Mouse (Mus musculus) right cerebral cortex, postnatal 36 days (tissue): ENCODE measurements around the gene Lrr1.
"Not testable (repeated sequence)": the region's sequence is repeated elsewhere in the genome, so short reads cannot be mapped to it uniquely, and the experiment has no call there.

Experiments
- DNase-seq, 2 experiments: peaks; one replicate each; pipeline ENCODE4 v3.0.0; 2022; ENCODE audit warnings: low spot score in 2 of 2, mixed read lengths in 1 of 2

The Lrr1 gene

DNA sequence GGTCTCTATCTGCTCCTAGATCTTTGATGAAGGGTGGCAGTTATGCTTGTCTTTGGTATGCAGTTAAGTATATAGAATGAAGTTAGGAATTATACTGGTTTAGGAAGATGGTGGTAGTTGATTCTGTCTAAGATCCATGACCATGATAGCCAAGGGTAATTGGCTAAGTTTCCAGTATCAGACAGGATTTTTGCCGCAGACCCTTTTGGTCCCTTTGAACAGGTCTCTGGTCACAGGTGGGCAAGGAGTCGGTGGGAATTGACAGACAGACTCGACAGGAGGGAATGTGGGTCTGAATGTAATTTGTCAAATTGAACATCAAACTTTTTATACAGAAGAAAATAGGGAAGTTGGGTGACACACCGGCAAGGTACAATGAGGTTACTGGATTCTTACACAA lies 5.0 kb upstream of the Lrr1 start:
- not testable (repeated sequence) for DNase-seq

DNA sequence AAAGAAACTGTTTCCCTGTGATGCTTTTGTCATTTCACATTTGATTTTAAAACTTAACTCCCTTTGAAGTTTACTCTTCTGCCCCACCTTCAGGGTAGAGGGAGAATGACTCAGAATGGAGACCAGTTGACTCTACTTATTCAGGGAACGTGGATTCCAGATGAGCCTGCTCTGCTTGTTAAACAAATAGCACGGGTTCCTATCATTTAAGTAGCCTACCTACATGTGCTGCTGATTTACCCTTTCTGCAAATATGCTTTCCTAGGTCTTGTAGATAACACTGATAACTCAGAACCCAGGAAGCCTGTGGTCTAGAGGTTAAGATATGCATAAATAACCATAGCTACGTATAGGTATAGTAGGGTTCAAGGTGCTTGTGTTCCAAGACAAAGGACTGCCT lies 3.7 kb upstream of the Lrr1 start:
- no peak for DNase-seq

DNA sequence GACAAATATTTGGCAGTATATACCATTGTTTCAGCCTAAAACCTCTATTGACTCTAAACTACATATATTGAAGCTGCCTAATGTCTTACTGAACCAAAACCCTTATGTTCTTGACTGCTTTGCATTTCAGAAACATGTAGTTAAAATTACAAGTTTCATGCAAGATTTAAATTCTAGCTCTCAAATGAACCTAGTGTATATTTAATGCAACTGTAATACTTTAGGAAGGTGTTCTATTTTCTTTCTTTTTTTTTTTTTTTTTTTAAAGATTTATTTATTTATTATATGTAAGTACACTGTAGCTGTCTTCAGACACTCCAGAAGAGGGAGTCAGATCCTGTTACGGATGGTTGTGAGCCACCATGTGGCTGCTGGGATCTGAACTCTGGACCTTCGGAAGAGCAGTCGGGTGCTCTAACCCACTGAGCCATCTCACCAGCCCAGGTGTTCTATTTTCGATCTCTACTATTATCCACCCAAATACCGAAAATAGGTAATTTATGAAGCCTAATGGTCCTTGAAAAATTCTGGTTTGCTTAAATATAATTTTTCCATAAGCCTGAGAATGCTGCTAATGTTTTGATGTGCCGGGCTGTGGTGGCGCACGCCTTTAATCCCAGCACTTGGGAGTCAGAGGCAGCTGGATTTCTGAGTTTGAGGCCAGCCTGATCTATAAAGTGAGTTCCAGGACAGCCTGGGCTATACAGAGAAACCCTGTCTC lies 1.6 kb upstream of the Lrr1 start:
- DNase-seq, result not testable (repeated sequence)

DNA sequence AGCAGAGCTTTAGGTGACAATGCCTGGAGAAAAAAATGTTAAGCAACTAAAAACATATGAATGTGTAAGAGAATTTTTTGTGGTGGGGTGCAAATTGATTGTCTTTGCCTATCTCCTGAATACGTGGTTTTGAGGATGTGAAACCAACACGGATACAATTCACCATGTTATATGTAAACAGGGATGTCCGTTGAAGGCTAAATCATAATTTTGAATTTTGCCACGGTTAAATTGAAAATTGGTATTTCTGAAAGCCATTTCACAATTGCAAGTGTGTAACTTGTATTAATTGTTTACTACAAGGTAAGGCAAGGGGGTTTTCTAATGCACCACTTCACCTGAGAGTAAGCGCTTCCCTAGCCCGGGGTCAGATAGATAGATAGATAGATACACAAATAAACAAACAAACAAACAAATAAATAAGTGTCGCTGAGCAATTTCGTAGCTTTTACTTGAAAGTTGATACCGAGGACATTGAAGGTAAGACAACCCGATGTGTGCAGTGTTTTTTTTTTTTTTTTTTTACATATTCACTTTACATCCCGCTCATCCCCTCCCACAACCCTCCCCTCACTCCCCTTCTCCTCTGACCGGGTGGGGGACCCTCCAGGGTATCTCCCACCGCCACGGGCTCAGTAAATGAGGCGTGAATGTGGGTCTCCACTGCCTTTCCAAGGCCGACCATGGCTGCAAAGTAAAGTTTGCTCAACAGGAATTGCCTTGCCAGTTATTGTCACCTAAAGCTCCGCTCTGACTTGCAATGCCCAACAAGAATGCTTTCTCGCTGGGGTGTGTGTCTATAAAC lies 756 bp upstream of the Lrr1 start:
- no peak for DNase-seq

DNA sequence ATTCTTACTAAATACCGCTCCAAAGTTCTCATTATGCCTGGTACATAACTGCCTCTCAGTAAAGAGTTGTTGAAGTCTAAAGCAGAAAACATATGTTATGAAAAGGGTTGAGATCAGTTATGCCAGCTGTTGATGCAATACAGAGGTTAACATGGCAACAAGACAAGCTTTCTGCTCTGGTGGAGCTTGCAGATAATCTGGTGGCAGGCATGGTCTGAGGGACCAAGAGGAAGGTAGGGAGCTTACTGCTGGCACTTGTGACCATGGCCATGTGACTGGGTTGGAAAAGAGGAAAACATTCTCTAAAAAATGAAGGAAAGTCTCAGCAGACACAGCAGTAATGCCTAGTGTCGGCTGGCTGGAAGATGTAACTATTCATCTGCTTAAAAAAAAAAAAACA lies 2.7 kb downstream of the Lrr1 start:
- DNase-seq, result no peak

DNA sequence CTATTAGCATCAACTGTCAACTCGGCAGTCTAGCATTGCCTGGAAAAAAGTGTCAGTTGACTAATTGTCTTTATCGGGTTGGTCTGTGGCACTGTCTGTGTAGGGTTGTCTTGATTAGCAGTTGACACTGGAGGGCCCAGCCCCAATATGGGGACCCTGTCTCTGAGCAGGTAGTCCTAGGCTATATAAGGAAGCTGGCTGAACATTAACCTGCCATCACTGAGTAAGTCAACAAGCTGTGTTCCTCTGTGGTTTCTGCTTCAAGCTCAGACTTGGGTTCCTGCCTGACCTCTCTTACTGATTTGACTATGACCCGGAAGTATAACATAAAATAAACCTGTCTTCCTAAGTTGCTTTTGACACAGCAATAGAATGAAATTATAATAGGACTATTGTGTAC lies 7.4 kb downstream of the Lrr1 start:
- no peak for DNase-seq

DNA sequence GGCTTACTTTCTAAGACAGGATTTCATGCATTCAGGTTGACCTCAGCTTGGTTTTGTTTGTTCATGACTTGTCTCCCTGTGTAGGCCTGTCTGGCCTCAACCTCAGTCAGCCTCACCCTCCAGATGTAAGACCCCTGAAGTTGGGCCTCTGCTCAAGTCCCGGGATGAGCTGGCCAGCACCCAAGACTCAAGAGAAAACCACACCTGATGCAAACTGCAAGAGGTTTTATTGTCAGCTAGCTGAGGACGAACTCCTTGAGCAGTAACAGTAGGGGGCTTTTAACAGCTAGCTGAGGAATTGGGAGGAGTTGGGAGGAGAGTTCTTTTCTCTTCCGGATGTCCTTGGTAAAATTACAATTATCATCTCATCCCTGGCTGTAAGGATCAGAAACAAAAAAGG lies 8.9 kb downstream of the Lrr1 start:
- DNase-seq, result no peak

DNA sequence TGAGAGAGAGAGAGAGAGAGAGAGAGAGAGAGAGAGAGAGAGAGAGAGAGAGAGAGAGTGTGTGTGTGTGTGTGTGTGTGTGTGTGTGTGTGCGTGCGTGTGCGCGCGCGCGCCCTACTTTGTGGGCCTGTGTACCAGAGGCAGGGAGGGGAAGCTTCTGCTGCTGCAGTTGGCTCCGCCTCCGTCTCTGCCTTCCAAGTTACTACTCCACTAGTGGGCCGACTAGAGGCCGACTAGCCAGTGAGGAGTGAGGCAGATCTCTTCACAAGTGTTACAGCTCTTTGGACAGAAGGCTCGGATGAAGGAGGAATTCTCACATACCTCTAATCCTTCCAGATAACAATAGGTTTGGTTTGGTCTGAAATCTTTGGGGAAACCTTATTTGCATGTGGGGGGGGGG lies 10.8 kb downstream of the Lrr1 start:
- DNase-seq, result no peak

DNA sequence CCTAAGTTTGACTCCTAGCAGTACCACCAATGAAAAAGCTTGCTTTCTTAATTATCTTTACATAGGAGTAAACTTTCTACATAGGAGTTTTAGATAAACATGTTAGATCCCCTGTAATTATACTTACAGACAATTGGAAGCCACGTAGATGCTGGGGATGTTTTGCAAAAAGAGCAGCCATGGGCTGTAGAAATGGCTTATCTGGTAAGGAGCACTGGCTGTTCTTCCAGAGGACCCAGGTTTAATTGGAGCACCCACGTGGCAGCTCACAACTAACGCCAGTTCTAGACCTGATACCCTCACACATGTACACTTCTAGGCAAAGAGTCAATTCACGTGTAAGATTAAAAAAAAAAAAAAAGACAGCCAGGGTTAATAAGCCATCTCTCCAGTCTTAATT lies 13.2 kb downstream of the Lrr1 start:
- DNase-seq, result no peak

DNA sequence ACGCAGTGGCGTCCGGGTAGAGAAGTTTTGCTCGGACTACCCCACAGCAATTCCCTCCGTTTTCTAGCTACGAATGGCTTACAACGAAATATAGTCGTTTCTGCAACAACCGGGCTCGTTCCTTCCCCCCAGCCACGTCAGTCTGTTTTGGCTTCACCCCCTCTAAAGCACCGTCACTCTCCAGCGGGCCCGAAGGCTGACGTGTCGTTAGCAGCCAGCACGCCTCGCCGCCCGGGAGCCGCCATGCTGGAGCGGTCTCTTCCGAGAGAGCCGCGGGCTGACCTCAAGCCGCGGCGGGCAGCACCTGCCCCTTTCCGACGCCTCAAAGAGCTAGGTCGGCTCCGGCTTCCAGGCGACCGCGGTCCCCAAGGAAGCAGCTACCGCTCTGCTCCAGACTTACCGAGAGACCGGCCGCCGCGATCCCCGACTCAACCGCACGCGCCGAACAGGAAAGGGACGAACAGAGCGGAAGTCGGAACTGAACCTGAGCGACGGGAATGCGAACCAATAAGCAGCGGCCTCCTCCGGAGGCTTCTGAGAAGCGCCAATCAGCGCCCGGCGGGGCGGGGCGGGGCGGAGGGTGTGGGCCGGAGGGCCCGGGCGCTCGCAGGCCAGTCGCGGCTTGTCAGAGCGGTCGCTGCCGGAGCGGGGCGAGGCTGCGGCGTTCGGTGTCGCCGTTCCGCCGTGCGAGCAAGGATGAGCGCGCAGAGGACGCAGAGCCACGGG lies 15.1 kb downstream of the Lrr1 start, which contains the start of the genes Rpl36al and Mgat2:
Rpl36al (minus strand) TSS at position 501 of the 726 bp plus-strand sequence.
Mgat2 (plus strand) TSS at position 575 of the 726 bp plus-strand sequence.
- peak; percentile 97 to 98 for DNase-seq

DNA sequence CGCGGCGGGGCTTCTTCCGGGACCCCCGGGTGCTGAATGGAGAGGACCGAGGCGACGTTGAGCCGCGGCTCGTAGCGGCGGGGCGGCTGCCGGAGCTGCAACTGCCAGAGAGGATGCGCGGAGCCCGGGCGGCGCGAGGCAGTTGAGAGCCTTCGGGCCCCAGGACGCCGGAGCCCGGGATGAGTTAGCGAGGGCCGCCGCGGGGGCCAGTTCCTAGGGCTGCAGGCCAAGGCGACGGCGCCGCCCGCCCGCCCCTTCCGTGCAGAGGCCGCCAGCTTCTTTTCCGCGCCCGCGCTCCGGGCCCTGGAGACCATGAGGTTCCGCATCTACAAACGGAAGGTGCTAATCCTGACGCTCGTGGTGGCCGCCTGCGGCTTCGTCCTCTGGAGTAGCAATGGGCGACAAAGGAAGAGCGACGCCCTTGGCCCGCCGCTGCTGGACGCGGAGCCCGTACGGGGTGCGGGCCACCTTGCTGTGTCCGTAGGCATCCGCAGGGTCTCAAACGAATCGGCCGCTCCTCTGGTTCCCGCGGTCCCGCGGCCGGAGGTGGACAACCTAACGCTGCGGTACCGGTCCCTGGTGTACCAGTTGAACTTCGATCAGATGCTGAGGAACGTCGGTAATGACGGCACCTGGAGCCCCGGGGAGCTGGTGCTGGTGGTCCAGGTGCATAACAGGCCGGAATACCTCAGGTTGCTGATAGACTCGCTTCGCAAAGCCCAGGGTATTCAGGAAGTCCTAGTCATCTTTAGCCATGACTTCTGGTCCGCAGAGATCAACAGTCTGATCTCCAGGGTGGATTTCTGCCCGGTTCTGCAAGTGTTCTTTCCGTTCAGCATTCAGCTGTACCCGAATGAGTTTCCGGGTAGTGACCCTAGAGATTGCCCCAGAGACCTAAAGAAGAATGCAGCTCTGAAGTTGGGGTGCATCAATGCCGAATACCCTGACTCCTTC lies 16.0 kb downstream of the Lrr1 start:
- DNase-seq, result peak; percentile 42 to 55

DNA sequence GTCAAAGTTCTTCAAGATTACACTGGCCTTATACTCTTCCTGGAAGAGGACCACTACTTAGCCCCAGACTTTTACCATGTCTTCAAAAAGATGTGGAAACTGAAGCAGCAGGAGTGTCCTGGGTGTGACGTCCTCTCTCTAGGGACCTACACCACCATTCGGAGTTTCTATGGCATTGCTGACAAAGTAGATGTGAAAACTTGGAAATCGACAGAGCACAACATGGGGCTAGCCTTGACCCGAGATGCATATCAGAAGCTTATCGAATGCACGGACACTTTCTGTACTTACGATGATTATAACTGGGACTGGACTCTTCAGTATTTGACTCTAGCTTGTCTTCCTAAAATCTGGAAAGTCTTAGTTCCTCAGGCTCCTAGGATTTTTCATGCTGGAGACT lies 16.8 kb downstream of the Lrr1 start:
- DNase-seq, result no peak

DNA sequence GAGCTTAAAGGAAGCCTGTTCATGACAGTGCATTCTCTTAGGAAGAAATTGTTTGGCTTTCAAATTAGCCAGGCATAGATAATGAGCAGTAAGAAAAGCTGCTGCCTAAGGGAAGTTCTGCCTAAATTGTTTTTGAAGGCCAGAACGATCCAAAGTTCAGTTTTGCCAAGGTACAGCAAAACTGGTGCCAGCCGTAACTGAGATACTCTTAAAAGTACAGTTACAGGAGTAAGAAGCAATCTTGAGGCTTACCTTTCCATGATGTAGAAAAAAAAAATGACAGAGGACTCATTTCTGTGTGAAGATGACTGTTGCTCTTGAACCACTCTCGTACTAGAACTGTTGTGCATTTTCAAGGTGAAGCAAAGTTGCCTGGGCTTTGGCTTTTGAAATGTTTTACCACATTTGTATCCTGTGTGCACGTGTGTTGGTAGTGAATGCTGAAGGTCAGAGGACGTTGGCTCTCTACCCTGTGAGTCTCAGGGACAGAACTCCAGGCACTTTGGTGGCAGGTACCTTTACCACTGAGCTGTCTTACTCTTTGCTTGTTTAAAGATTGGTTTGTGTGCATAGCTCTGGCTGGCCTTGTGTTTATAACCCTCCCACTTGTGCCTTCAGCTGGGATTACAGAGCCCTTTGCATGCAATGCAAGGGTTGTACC lies 18.3 kb downstream of the Lrr1 start:
- DNase-seq, result no peak

DNA sequence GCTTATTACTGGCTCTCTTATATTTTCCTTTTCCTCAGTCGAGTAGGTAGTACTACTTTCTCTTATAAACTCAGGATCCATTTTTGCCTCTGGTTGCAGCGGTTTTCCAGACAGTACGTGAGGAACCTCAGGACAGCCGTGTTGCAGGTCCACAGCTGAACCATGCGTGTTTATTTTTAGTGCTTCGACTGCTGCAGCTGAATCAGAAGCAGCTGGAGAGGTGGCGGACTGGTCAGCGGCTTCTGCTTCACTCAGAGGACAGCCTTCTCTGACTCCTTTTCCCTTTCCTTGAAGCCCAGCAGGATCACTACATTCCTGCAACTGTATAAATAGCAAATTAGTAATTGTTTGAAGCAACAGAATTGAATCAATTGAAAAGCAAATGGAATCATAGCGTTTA lies 21.5 kb downstream of the Lrr1 start:
- no peak for DNase-seq

DNA sequence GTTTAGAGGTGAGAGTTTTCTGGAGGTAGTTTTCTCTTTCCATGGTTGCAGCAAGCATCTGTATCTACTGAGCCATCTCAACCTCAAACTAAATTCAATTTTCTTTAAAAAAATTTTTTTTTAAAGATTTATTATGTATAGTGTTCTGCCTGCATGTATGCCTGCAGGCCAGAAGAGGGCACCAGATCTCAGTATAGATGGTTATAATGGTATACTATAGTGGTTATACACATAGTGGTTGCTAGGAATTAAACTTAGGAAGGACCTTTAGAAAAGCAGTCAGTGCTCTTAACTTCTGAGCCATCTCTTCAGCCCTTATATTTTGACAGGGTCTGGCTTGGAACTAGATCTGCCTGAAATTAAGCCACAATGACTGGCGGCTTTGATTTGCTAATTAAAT lies 21.9 kb downstream of the Lrr1 start:
- no peak for DNase-seq

DNA sequence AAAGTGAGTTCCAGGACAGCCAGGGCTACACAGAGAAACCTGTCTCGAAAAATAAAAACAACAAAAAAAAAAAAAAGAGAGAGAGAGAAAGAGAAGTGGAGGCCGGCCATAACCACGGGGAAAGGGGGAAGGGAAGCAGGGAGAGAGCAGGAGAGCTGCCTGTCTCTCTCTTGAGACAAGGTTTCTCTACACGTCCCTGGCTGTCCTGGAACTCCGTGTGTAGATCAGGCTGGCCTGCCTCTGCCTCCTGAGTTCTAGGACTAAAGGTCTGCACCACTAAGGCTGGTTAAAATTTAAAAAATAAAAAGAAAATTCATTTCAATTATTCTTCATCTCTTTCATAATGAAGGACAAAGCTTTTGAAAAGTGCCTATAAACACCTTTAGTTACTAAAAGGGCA lies 22.8 kb downstream of the Lrr1 start:
- no peak for DNase-seq

DNA sequence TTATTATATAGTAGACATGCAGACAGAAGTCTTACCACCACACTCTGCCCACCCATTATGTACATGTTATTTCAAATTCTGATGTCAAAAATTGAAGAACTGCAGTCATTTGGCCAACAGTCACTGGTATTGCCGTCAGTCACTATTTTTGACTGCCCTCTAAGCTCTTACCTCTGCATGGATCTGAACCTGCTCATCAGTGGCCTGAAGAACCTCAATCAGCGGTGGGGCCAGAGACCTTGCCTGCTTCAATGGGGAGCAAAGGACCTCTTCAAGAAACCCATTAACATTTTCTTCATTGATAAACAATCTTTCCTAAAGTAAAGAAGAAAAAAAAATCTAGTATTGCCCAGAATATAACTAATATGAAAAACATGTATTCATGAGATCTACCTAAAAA lies 24.0 kb downstream of the Lrr1 start:
- no peak for DNase-seq

DNA sequence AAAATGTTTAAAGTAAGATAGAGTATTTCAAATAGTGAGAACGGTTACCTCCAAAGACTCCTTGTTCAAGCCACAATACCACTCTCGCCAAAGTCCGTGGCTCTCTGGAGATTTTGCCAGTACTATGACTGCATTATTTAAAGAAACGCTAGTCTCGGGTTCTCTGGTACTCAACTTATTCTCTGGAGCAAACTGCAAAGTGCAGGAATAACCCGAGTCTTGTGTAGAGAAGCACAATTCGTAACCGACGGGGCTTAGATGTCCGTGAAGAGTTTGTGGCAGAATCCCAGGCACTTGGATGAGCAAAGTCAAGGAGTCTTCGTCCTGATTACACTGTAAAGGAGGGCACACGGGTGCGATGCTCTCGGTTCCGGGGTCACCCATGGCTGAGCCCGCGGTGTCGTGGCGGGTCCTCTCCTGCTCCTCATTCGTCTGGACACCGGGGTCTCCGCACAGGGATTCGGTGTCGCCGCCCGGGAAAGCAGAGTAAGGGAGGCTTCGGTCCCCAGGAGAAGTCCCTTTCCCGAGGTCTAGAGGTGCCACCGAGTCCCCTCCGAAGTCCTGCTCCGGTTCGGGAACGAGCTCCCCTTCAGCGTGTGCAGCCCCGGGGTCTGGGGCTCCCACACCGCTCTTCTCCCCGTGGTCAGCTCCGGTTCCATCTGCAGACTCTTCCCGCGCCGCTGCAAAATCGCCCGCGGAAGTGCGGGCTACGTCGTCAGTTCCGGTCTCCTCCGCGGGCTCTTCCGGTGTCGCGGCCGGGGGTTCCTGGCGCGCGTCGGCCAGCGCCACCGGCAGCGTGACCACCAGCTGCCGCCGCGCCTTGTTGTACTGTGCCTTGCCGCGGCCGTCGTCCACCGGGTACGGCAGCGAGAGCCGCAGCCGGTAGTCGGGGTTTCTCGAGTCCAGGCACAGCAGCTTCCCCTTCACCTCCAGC lies 28.1 kb downstream of the Lrr1 start, which contains the start of gene Gm49383:
Gm49383 (minus strand) TSS at position 661 of the 934 bp plus-strand sequence.
- peak; percentile 57 to 62 for DNase-seq

DNA sequence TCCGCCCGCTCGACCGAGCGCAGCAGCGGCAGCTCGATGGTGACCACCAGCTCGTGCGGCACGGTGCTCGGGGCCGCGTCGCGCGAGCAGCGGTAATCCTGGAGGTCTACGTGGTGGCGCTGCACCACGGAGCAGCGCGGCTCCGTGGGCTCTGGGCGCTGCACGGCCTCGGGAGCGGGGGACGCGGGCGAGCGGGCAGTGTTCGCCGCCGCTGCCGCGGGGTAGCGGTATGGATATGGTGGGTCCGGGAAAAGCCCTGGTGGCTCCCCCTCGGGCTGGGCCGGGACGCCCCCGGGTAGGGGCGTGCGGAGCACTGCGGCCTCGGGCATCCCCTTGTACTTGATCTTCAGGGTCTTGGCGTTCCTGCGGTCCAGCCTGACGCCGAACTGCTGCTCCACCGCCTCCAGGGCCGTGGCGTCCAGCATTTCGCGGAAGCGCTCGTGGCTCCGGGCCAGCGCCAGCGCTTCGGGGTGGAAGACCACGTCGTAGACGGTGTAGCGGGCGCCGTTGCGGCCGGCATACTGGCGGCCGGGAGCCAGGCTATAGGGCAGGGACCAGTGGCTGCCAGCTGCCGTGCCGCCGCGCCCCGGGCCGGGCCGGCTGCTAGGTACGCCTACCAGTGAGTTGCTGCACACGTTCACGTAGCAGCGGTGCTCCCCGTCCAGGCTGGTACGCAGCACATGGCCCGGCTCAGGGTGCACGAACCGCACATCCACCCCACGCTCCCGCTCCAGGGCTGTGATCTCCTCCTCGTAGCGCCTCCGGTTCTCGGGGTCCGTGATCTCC lies 29.0 kb downstream of the Lrr1 start:
- peak; percentile 11 to 22 for DNase-seq
